Mouse (Mus musculus): ENCODE results near the gene Adm2. TPM values are rescaled to one million over a fixed set of nuclear protein-coding genes. Genes with fewer than 3 reads are reported as not detected.

Gene Adm2
- total and polyA plus RNA-seq, 3 experiments, result 0.23 to 4.5 (median 0.66) TPM

- H3K36me3 ChIP-seq (replicated peaks in 1 of 2; ENCODE audit: control insufficient read depth in 1 of 2, insufficient read depth in 1 of 2, low read length in 1 of 2), result peaks cover 35 to 93% of the 10 kb centered on the region in 2 experiments
- no peak overlapping the region for H3K27ac ChIP-seq (ENCODE audit: insufficient read depth, low read depth)
- H3K27me3 ChIP-seq (replicated peaks), result no peaks in the 10 kb centered on the region
- no peak overlapping the region for H3K9ac ChIP-seq (ENCODE audit: insufficient read depth, low read depth)
- in situ Hi-C loops (cut with MboI; ENCODE audit: low pct_ligation_motif_present, low pct_unique_long_range_greater_than_20kb, low sequenced_read_pairs), result no loop called here
- H3K79me2 ChIP-seq (replicated peaks; ENCODE audit: control insufficient read depth, extremely low read depth, insufficient read depth, poor library complexity, severe bottlenecking), result no peaks in the 10 kb centered on the region
- H3K9me3 ChIP-seq (replicated peaks; ENCODE audit: low read length), result no peaks in the 10 kb centered on the region
- dilution Hi-C loops (cut with MboI; ENCODE audit: extremely low pct_ligation_motif_present, extremely low pct_unique_long_range_greater_than_20kb, low sequenced_read_pairs), result no loop called here
- peaks cover 14 to 27% of the 10 kb centered on the region in 2 experiments for H3K4me1 ChIP-seq (ENCODE audit: control insufficient read depth in 1 of 2, insufficient read depth in 2 of 2)
- DNase-seq (ENCODE audit: extremely low read depth), result no peak
- no peak for TF ChIP-seq ETS1 (conservative IDR thresholded peaks at IDR 0.05; ENCODE audit: low read depth, low read length)
- TF ChIP-seq RAD21 (IDR thresholded peaks at IDR 0.05; ENCODE audit: low read depth, low read length), result no peak
- no peak for TF ChIP-seq JUND (conservative IDR thresholded peaks at IDR 0.05; ENCODE audit: low read depth, low read length)
- no peak for TF ChIP-seq ELF1 (IDR thresholded peaks at IDR 0.05; ENCODE audit: low read depth, low read length)
- no peak for TF ChIP-seq POLR2AphosphoS2 (IDR thresholded peaks at IDR 0.05; ENCODE audit: low read depth, low read length)
- no peak for TF ChIP-seq HCFC1 (IDR thresholded peaks at IDR 0.05; ENCODE audit: low read depth, low read length)
- H3K4me2 ChIP-seq (ENCODE audit: insufficient read depth, low read depth, poor library complexity, severe bottlenecking), result no peak overlapping the region
- H3K4me3 ChIP-seq (replicated peaks in 1 of 3; ENCODE audit: low read depth in 2 of 3, low read length in 2 of 3, poor library complexity in 1 of 3), result no peak overlapping the region
Measured at GRCm38 (mm10) chr15:89284094-89284493, 38.4 kb upstream of the Adm2 start.

- TF ChIP-seq NELFE (IDR thresholded peaks at IDR 0.05; ENCODE audit: low read depth, low read length), result no peak
- no peak for TF ChIP-seq TCF12 (IDR thresholded peaks at IDR 0.05; ENCODE audit: low read depth, low read length)
- no peak for TF ChIP-seq UBTF (IDR thresholded peaks at IDR 0.05; ENCODE audit: low read depth, low read length)
- TF ChIP-seq ZMIZ1 (IDR thresholded peaks at IDR 0.05; ENCODE audit: low read depth, low read length), result no peak
- TF ChIP-seq ELF1 (IDR thresholded peaks at IDR 0.05; ENCODE audit: low read depth, low read length), result no peak
- TF ChIP-seq MAZ (IDR thresholded peaks at IDR 0.05; ENCODE audit: low read depth, low read length), result no peak
- no peak for TF ChIP-seq ZC3H11A (IDR thresholded peaks at IDR 0.05; ENCODE audit: low read depth, low read length)
- TF ChIP-seq TBP (conservative IDR thresholded peaks at IDR 0.05; ENCODE audit: low read depth, low read length), result no peak
- no peak for TF ChIP-seq MXI1 (IDR thresholded peaks at IDR 0.05; ENCODE audit: low read depth, low read length)
- TF ChIP-seq POLR2A (IDR thresholded peaks at IDR 0.05; ENCODE audit: low read depth, low read length), result no peak
- no peak for TF ChIP-seq CHD1 (IDR thresholded peaks at IDR 0.05; ENCODE audit: low read depth, low read length)
- no peak for TF ChIP-seq JUN (IDR thresholded peaks at IDR 0.05; ENCODE audit: insufficient read depth, low read depth, low read length)
- TF ChIP-seq GABPA (IDR thresholded peaks at IDR 0.05; ENCODE audit: insufficient replicate concordance, low read depth, low read length), result no peak
- no peak for TF ChIP-seq SIN3A (IDR thresholded peaks at IDR 0.05; ENCODE audit: low read length)
- in situ Hi-C loops (cut with MboI; ENCODE audit: low pct_ligation_motif_present, low pct_unique_long_range_greater_than_20kb, low sequenced_read_pairs), result no loop called here
- H3K36me3 ChIP-seq (replicated peaks in 1 of 2; ENCODE audit: control insufficient read depth in 1 of 2, insufficient read depth in 1 of 2, low read length in 1 of 2), result peaks cover 44 to 93% of the 10 kb centered on the region in 2 experiments
- H3K79me2 ChIP-seq (replicated peaks; ENCODE audit: control insufficient read depth, extremely low read depth, insufficient read depth, poor library complexity, severe bottlenecking), result no peaks in the 10 kb centered on the region
- no peak overlapping the region for H3K9ac ChIP-seq (ENCODE audit: insufficient read depth, low read depth)
- peaks cover 14 to 32% of the 10 kb centered on the region in 2 experiments for H3K4me1 ChIP-seq (ENCODE audit: control insufficient read depth in 1 of 2, insufficient read depth in 2 of 2)
- H3K9me3 ChIP-seq (replicated peaks; ENCODE audit: low read length), result no peaks in the 10 kb centered on the region
- no peak overlapping the region for H3K4me2 ChIP-seq (ENCODE audit: insufficient read depth, low read depth, poor library complexity, severe bottlenecking)
- no peak overlapping the region for H3K27ac ChIP-seq (ENCODE audit: insufficient read depth, low read depth)
- dilution Hi-C loops (cut with MboI; ENCODE audit: extremely low pct_ligation_motif_present, extremely low pct_unique_long_range_greater_than_20kb, low sequenced_read_pairs), result no loop called here
- H3K27me3 ChIP-seq (replicated peaks), result no peaks in the 10 kb centered on the region
- no peak overlapping the region for H3K4me3 ChIP-seq (replicated peaks in 1 of 3; ENCODE audit: low read depth in 2 of 3, low read length in 2 of 3, poor library complexity in 1 of 3)
- no peak for DNase-seq (ENCODE audit: extremely low read depth)
Measured at GRCm38 (mm10) chr15:89285004-89285403, 37.5 kb upstream of the Adm2 start.
